Mouse (Mus musculus): ENCODE measurements around the gene Sgcb. TPM values are rescaled to one million over a fixed set of nuclear protein-coding genes. Genes with fewer than 3 reads are reported as not detected.

Gene Sgcb
- polyA plus RNA-seq (2012; rRNA removed): 2.4 and 3.0 TPM in 2 replicates

DNA sequence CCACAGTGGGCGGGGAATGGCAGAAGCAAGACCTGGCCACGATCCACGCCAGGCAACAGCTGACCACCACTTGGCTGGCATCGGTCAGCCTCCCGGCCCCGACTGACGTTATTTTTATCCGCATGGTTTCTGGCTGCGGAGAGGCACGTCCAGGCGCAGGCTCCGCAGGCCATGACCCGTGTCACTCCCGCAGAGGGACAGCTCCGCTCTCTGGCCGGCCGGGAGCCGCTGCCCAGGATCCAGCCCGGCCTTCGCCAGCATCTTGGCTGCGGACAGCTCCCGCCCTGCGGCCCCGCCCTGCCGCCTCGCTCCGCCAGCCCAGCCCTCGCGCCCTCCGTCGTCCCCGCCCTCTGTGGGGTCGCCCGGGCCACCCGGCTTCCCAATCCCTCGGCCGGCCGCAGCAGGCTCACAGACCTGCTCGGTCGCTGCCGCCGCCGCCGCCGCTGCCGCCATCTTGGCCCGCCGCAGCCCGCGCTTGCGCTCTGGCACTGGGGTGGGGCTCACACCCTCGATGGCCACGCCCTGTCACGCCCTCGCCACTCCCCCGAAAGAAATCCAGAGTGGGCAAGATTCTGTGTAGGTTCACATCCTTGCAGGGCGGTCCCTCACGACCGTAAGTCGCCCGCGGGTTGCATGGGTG, at the start of gene Sgcb:
TSS of gene Sgcb (minus strand) at position 530 of the 640 bp plus-strand sequence.
- H3K4me1 ChIP-seq (ENCODE audit: control insufficient read depth, insufficient read depth, insufficient read length): peaks cover 5% of the 10 kb centered on the region
- H3K4me3 ChIP-seq (ENCODE audit: extremely low read depth, insufficient read depth, insufficient read length): peak within 1 kb of the TSS; percentile 77
- TF ChIP-seq POLR2A (IDR thresholded peaks at IDR 0.05; ENCODE audit: low read depth, low read length): peak; percentile 5; the same call in 1 of the 2 replicates
- TF ChIP-seq CTCF (IDR thresholded peaks at IDR 0.05; ENCODE audit: extremely low read depth, insufficient read depth, insufficient read length, insufficient replicate concordance): no peak
- under 1% methylated on average over 57 of the region's 62 CpGs for WGBS
- H3K27ac ChIP-seq (ENCODE audit: insufficient read depth, low read length): peak within 1 kb of the TSS; percentile 1; the same call in 1 of the 2 replicates
- H3K27me3 ChIP-seq (ENCODE audit: control insufficient read depth, insufficient read depth, low read length): peaks cover 14% of the 10 kb centered on the region
- peak; percentile 36 to 79 for DNase-seq (ENCODE audit: low read depth in 1 of 2, low spot score in 2 of 2)
- 0 out of 2 replicates have a peak, but pooled peaks cover 1% of the 10 kb centered on the region for H3K36me3 ChIP-seq (ENCODE audit: control insufficient read depth, insufficient read depth, low read length)

DNA sequence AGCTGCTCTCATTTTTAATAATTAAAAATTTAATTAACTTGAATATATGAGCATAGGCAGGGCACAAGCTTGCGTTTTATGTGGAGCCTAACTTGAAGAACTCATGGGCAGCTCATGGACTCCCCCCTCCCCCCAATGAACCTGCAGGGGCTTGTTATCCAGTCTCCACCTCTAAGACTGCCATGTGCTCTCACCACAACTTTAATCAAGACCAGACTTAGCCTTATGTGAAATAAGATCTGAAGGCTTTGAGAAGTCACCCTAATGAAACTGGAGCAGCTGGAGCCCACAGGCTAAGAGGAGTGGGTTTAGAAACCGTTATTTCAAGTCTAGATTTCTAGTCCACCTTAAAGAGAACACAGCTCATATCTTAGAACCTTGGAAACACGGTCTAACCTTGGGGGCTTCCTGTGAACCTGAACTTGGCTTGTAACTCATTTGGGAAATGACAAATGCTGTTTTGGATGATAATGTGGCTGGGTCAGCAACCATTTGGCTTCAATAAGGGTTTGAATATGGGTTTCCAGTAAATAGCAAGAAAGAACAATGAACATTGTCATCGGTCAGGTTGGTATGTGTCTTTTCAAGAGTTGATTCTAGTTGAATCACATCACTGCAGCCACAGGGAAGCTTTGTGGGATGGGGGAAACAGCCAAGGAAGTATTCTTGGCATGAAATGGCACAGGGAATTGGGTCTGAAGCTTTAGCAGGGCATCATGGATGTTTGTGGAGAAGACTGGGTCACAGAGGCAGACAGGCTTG, 46.8 kb upstream of the Sgcb start:
- TF ChIP-seq CTCF (IDR thresholded peaks at IDR 0.05; ENCODE audit: extremely low read depth, insufficient read depth, insufficient read length, insufficient replicate concordance): no peak
- no peak for TF ChIP-seq POLR2A (IDR thresholded peaks at IDR 0.05; ENCODE audit: low read depth, low read length)
- Histone ChIP-seq H3K36me3 (ENCODE audit: control insufficient read depth, insufficient read depth, low read length) (no peaks in the 10 kb centered on the region), H3K27ac (ENCODE audit: insufficient read depth, low read length) (no peak overlapping the region), H3K4me3 (ENCODE audit: extremely low read depth, insufficient read depth, insufficient read length) (no peak overlapping the region), H3K4me1 (ENCODE audit: control insufficient read depth, insufficient read depth, insufficient read length) (no peaks in the 10 kb centered on the region), H3K27me3 (ENCODE audit: control insufficient read depth, insufficient read depth, low read length) (0 out of 2 replicates have a peak, but pooled peaks cover 2% of the 10 kb centered on the region)
- 84% methylated on average over 4 of the region's 4 CpGs for WGBS
- DNase-seq (ENCODE audit: low read depth in 1 of 2, low spot score in 2 of 2): no peak

DNA sequence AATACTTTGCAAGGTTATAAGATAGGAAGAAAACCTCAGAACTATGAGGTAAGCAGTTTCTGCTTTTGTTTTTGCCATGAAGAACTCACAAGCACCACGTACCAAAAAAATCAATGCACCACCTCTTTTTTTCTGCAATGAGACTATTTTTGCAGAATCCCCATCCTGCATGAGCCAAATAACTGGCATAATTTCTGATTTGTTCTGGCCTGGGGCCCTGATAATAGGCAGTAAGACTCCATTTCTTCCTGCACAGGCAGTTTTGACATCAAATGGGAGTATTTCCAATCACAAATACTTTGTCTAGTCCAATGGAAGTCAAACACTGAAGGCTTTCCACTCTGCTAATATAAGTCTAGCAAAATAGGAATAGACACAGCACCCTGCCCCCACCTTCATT, 46.2 kb upstream of the Sgcb start:
- no peak for DNase-seq (ENCODE audit: low read depth in 1 of 2, low spot score in 2 of 2)
- 74% methylated on average over 1 of the region's 1 CpGs for WGBS
- TF ChIP-seq CTCF (IDR thresholded peaks at IDR 0.05; ENCODE audit: extremely low read depth, insufficient read depth, insufficient read length, insufficient replicate concordance) (no peak), POLR2A (IDR thresholded peaks at IDR 0.05; ENCODE audit: low read depth, low read length) (no peak)
- Histone ChIP-seq H3K4me1 (ENCODE audit: control insufficient read depth, insufficient read depth, insufficient read length) (no peaks in the 10 kb centered on the region), H3K27ac (ENCODE audit: insufficient read depth, low read length) (no peak overlapping the region), H3K36me3 (ENCODE audit: control insufficient read depth, insufficient read depth, low read length) (no peaks in the 10 kb centered on the region), H3K27me3 (ENCODE audit: control insufficient read depth, insufficient read depth, low read length) (0 out of 2 replicates have a peak, but pooled peaks cover 2% of the 10 kb centered on the region), H3K4me3 (ENCODE audit: extremely low read depth, insufficient read depth, insufficient read length) (no peak overlapping the region)

DNA sequence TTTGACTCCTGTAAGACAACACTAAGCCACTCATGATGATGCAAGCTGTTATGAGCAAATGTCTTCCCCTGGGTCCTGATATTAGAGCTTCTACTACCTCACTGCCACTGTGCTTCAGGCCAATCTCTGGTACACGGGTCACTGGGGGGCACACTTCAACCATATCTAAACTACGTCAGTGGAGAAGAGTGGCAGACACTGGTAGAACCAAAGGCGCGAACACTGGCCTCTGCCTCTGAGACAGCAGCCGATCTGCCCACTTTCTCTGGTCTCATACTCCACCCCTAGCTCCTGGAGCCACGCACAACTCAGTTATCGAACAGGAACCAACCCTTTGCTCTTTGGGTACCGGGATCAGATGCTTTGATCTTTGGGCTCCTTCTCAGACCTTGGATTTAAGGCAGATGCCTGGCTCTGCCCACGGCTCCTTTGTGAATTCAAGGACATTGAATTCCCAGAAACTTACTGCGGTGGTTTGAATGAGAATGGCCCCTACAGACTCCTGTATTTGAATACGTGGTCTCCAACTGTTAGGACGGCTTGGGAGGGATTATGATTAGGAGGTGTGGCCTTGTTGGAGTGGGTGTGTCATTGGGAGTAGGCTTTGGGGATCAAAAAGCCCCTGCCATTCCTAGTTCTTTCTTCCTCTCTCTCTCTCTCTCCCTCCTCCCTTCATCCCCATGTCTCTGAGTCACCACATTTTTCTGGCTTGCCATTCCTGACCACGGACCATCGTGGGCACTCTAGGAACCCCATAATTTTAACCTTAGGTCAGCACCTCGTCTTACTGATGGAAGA, 44.3 kb upstream of the Sgcb start:
- Histone ChIP-seq H3K27me3 (ENCODE audit: control insufficient read depth, insufficient read depth, low read length) (0 out of 2 replicates have a peak, but pooled peaks cover 2% of the 10 kb centered on the region), H3K36me3 (ENCODE audit: control insufficient read depth, insufficient read depth, low read length) (no peaks in the 10 kb centered on the region), H3K4me3 (ENCODE audit: extremely low read depth, insufficient read depth, insufficient read length) (no peak overlapping the region), H3K4me1 (ENCODE audit: control insufficient read depth, insufficient read depth, insufficient read length) (no peaks in the 10 kb centered on the region), H3K27ac (ENCODE audit: insufficient read depth, low read length) (no peak overlapping the region)
- TF ChIP-seq CTCF (IDR thresholded peaks at IDR 0.05; ENCODE audit: extremely low read depth, insufficient read depth, insufficient read length, insufficient replicate concordance) (no peak), POLR2A (IDR thresholded peaks at IDR 0.05; ENCODE audit: low read depth, low read length) (no peak)
- 61% methylated on average over 15 of the region's 15 CpGs for WGBS
- no peak for DNase-seq (ENCODE audit: low read depth in 1 of 2, low spot score in 2 of 2)

DNA sequence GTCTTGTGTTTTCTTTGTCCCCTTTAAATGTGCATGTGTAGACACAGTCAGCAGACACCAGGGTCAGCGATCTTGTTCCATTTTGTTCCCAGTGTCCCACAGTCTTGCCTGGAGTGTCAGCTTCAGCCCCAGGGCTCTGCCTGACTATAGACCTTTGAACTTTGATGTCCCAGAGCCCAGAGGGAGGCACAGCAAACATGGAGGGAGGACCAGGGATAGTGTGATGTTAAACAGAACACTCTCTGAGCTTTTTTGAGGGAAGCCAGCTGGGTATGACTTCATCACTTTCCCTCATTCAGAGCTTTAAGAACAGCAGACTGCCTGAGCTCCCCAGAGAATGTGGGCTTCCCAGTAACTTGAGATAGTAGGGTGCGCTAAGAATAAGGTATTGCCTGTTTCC, 42.6 kb upstream of the Sgcb start:
- 82% methylated on average over 2 of the region's 2 CpGs for WGBS

DNA sequence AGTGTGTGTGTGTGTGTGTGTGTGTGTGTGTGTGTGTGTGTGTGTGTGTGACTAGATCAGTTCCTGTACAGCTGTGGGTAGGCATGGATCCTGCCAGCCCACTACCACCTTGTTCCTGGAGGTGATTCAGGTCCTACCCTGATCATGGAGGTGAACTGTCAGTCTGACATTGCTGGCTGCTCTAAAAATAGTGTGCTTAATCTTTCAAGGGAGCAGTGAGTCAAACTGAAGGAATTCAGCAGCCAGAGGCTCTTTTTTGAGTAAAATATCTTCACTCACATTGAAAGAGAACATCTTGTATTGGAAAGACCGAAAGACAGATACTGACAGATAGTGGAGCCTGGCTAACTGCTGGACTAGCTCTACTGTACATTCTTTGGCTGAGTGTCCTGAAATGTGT, 41.0 kb upstream of the Sgcb start:
- Histone ChIP-seq H3K36me3 (ENCODE audit: control insufficient read depth, insufficient read depth, low read length) (no peaks in the 10 kb centered on the region), H3K4me1 (ENCODE audit: control insufficient read depth, insufficient read depth, insufficient read length) (no peaks in the 10 kb centered on the region), H3K27ac (ENCODE audit: insufficient read depth, low read length) (no peak overlapping the region), H3K4me3 (ENCODE audit: extremely low read depth, insufficient read depth, insufficient read length) (no peak overlapping the region), H3K27me3 (ENCODE audit: control insufficient read depth, insufficient read depth, low read length) (0 out of 2 replicates have a peak, but pooled peaks cover 2% of the 10 kb centered on the region)
- 83% methylated on average over 1 of the region's 1 CpGs for WGBS
- TF ChIP-seq POLR2A (IDR thresholded peaks at IDR 0.05; ENCODE audit: low read depth, low read length) (no peak), CTCF (IDR thresholded peaks at IDR 0.05; ENCODE audit: extremely low read depth, insufficient read depth, insufficient read length, insufficient replicate concordance) (no peak)
- no peak for DNase-seq (ENCODE audit: low read depth in 1 of 2, low spot score in 2 of 2)

More for the DNA sequence above, 42.6 kb upstream of the Sgcb start:
- Histone ChIP-seq H3K4me3 (ENCODE audit: extremely low read depth, insufficient read depth, insufficient read length) (no peak overlapping the region), H3K36me3 (ENCODE audit: control insufficient read depth, insufficient read depth, low read length) (no peaks in the 10 kb centered on the region), H3K27ac (ENCODE audit: insufficient read depth, low read length) (no peak overlapping the region), H3K27me3 (ENCODE audit: control insufficient read depth, insufficient read depth, low read length) (0 out of 2 replicates have a peak, but pooled peaks cover 2% of the 10 kb centered on the region), H3K4me1 (ENCODE audit: control insufficient read depth, insufficient read depth, insufficient read length) (no peaks in the 10 kb centered on the region)
- no peak for DNase-seq (ENCODE audit: low read depth in 1 of 2, low spot score in 2 of 2)
- TF ChIP-seq CTCF (IDR thresholded peaks at IDR 0.05; ENCODE audit: extremely low read depth, insufficient read depth, insufficient read length, insufficient replicate concordance) (no peak), POLR2A (IDR thresholded peaks at IDR 0.05; ENCODE audit: low read depth, low read length) (no peak)
